Mouse (Mus musculus) layer of hippocampus, adult 8-10 months (tissue): ENCODE results near the gene Sbk3. TPM values are rescaled to one million over a fixed set of nuclear protein-coding genes. Genes with fewer than 3 reads are reported as not detected.

Experiments used
- total RNA-seq, 4 experiments: library from RNA; stranded (reverse); gene quantifications; 2 replicates each; pipeline ENCODE4 v1.2.4; 2022

Sbk3 gene
- total RNA-seq, 4 experiments from 2014 or later = 0.71 to 1.1 (median 0.98) TPM

Other genes with a start within 250 kb of the Sbk3 start
- gene Tmem150b, start 245.9 kb downstream of the Sbk3 start, total RNA-seq = under 1 TPM in 2 of 4 experiments, not detected in 2; 0.27 to 0.36 TPM
- 10 to 100 TPM; 26.1 to 39.8 (median 33.0) TPM for gene Kmt5c, start 231.1 kb downstream of the Sbk3 start, total RNA-seq
- 10 to 100 TPM in 1 of 4 experiments, 1 to 10 TPM in 3; 6.0 to 13.0 (median 7.4) TPM for gene Cox6b2, start 218.1 kb downstream of the Sbk3 start, total RNA-seq
- gene Fam71e2, start 199.9 kb downstream of the Sbk3 start, total RNA-seq = not detected
- under 1 TPM; 0.31 to 0.43 (median 0.37) TPM for gene Il11, start 188.3 kb downstream of the Sbk3 start, total RNA-seq
- not detected for gene Tmem190, start 188.2 kb downstream of the Sbk3 start, total RNA-seq
- gene Tmem238, start 181.5 kb downstream of the Sbk3 start, total RNA-seq = 1 to 10 TPM; 1.2 to 3.7 (median 2.0) TPM
- gene Rpl28, start 178.3 kb downstream of the Sbk3 start, total RNA-seq = 100 to 1,000 TPM; 350 to 553 (median 418) TPM
- 100 to 1,000 TPM; 113 to 119 (median 116) TPM for gene Ube2s, start 158.6 kb downstream of the Sbk3 start, total RNA-seq
- gene Shisa7, start 126.5 kb downstream of the Sbk3 start, total RNA-seq = 100 to 1,000 TPM; 133 to 179 (median 153) TPM
- gene Isoc2b, start 100.9 kb downstream of the Sbk3 start, total RNA-seq = 1 to 10 TPM; 4.7 to 8.9 (median 6.9) TPM
- gene Isoc2a, start 94.0 kb downstream of the Sbk3 start, total RNA-seq = 10 to 100 TPM; 13.7 to 16.0 (median 14.2) TPM
- gene Gm36210, start 64.7 kb downstream of the Sbk3 start, total RNA-seq = under 1 TPM; 0.29 to 0.77 (median 0.39) TPM
- gene Zfp628, start 56.0 kb downstream of the Sbk3 start, total RNA-seq = 10 to 100 TPM; 13.0 to 15.3 (median 13.9) TPM
- 100 to 1,000 TPM in 2 of 4 experiments, 10 to 100 TPM in 2; 89.9 to 111 (median 102) TPM for gene Nat14, start 49.1 kb downstream of the Sbk3 start, total RNA-seq
- 1 to 10 TPM; 2.8 to 5.1 (median 4.2) TPM for gene Ssc5d, start 45.4 kb downstream of the Sbk3 start, total RNA-seq
- gene Sbk2, start 6.8 kb downstream of the Sbk3 start, total RNA-seq = 1 to 10 TPM in 1 of 4 experiments, under 1 TPM in 2, not detected in 1; 0.58 to 1.1 (median 0.90) TPM
- 10 to 100 TPM; 23.2 to 32.9 (median 30.6) TPM for gene Zfp579, start 25.0 kb upstream of the Sbk3 start, total RNA-seq
- gene Zfp524, start 43.2 kb upstream of the Sbk3 start, total RNA-seq = 1 to 10 TPM; 6.0 to 8.0 (median 6.9) TPM
- 10 to 100 TPM; 20.7 to 25.3 (median 24.5) TPM for gene Fiz1, start 43.5 kb upstream of the Sbk3 start, total RNA-seq
- gene Gm44973, start 44.3 kb upstream of the Sbk3 start, total RNA-seq = not detected
- gene Zfp865, start 49.2 kb upstream of the Sbk3 start, total RNA-seq = 10 to 100 TPM; 37.1 to 42.5 (median 38.5) TPM
- gene Ccdc106, start 49.4 kb upstream of the Sbk3 start, total RNA-seq = 10 to 100 TPM; 45.2 to 65.9 (median 56.9) TPM
- gene 4632433K11Rik, start 63.0 kb upstream of the Sbk3 start, total RNA-seq = under 1 TPM in 1 of 4 experiments, not detected in 3; 0.55 TPM
- 1 to 10 TPM; 5.6 to 6.4 (median 6.3) TPM for gene Zfp784, start 67.3 kb upstream of the Sbk3 start, total RNA-seq
- 10 to 100 TPM; 22.8 to 28.6 (median 27.8) TPM for gene Zfp580, start 80.4 kb upstream of the Sbk3 start, total RNA-seq
- gene U2af2, start 91.0 kb upstream of the Sbk3 start, total RNA-seq = 100 to 1,000 TPM; 175 to 196 (median 179) TPM
- 100 to 1,000 TPM; 411 to 477 (median 457) TPM for gene Epn1, start 109.1 kb upstream of the Sbk3 start, total RNA-seq
- gene Rfpl4, start 145.8 kb upstream of the Sbk3 start, total RNA-seq = not detected
- 1 to 10 TPM in 1 of 4 experiments, under 1 TPM in 2, not detected in 1; 0.63 to 1.0 (median 0.77) TPM for gene Rasl2-9, start 154.8 kb upstream of the Sbk3 start, total RNA-seq
- under 1 TPM in 2 of 4 experiments, not detected in 2; 0.02 to 0.04 TPM for gene Vmn1r55, start 178.5 kb upstream of the Sbk3 start, total RNA-seq
- gene Vmn1r56, start 225.6 kb upstream of the Sbk3 start, total RNA-seq = not detected
- gene Vmn1r57, start 247.3 kb upstream of the Sbk3 start, total RNA-seq = not detected